Mouse (Mus musculus): Measurements from ENCODE around the gene Zfp346.

Zfp346 gene

DNA sequence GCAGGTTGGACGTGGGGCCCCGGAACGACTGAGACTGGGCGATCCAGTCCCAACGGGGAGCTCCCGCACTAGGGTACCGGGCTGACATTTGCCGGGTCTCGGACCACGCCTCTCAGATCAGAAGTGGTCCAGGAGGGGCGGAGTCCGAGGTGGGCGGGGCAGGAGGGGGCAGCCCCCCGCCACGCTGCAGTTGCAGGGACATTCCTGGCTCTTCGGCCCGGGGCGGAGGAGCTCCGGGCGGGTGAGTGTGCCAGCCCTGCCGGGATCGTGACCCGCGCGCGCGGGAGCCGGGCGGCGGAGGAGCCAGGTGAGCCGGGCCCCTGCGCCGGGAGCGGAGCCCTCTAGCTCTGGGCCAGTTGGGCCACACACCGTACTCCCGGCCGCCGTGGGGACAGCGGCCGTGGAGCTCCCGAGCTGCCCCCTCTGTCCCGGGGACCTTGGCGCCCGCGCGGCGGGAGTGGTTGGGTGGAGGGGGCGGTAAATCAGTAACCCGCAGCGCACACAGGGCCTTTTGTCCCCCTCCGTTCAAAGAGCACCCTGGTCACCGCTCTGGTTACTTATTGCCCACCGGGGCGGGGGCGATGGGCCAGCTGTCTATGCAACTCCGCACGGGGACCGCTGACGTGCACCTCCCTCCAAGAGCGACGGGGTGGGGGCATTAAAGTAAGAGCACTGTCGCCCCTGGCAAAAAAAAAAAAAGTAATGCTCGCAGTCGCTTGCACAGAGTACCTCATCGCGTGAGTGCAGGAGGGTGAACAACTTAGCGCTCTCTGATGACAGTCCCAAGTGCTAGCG lies 47.7 kb downstream of the Zfp346 start, which contains the start of gene Fgfr4:
TSS of gene Fgfr4 (plus strand) at position 20 of the 795 bp plus-strand sequence.
- no peak for DNase-seq (ENCODE audit: low read depth, low spot score)

DNA sequence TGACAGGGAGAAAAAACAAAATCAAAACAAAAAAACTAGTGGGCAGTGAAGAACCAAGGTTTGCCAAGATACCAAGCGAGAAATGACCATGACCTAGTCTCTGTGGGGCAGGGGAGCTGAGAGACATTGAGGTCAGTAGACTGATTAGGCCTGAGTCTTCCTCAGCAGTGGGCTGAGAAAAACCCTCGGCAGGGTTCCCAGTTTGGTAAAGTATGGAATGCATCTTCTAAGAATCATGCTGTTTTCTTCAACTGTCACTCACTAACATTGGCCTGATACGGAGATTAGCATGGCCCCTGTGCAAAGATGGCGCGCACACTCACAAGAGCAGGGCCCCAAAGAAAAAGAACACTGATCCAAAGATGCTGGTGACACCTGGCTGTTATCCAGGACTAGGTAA lies 48.8 kb downstream of the Zfp346 start:
- DNase-seq (ENCODE audit: low read depth, low spot score): no peak

GRCm38 (mm10) chr13:55162365-55162764 lies 57.3 kb downstream of the Zfp346 start:
- no peak for DNase-seq (ENCODE audit: low read depth, low spot score)

DNA sequence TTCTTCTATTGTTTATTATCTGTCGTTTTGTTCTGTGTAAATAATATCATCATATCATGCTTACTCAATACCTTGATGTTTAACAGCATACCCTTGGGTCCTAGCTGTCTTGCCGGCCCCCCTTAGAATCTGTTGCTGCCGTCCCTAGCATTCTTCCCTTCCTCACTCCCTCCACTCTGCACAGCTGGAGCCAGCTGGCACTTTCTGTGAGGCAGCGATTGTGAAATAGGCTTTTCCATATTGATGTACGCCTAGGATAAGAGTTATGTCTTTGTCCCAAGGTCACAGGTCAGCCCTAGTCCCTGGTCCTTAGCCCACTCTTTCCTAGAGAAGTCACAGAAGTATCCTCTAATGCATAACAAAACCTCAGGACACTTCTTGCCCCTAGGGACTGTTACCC lies 58.4 kb downstream of the Zfp346 start:
- no peak for DNase-seq (ENCODE audit: low read depth, low spot score)

GRCm38 (mm10) chr13:55165831-55166339 lies 60.8 kb downstream of the Zfp346 start:
- DNase-seq (ENCODE audit: low read depth, low spot score): no peak

DNA sequence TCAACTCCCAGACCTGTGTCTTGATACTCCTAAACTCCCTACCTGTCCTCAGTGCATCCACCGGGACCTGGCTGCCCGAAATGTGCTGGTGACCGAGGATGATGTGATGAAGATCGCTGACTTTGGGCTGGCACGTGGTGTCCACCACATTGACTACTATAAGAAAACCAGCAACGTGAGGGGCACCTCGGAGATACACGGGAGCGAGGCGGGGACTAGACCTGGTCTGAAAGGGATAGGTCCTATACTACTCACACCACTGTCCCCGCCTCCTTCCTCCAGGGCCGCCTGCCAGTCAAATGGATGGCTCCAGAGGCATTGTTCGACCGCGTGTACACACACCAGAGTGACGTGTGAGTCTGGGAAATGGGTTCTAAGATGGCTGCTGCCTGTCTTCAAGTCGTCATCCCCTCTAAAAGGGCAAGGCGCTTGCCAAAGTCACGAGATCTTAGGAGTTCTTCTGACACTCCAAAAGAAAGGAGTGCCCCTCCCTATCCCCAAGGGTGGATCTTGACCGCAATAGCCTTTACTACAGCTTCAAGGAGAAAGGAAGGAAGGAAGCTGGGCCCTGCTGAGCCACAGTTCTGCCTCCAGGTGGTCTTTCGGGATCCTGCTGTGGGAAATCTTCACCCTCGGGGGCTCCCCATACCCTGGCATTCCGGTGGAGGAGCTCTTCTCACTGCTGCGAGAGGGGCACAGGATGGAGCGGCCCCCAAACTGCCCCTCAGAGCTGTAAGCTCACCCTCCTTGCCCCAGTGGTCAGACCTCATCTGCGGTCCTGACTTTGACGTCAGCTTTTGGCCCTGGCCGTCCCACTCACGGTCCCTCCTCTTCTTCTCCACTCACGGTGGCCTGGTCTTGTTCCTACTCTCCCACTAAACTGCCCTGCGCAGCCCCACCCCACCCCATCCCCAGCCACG lies 62.0 kb downstream of the Zfp346 start:
- DNase-seq (ENCODE audit: low read depth, low spot score): no peak

DNA sequence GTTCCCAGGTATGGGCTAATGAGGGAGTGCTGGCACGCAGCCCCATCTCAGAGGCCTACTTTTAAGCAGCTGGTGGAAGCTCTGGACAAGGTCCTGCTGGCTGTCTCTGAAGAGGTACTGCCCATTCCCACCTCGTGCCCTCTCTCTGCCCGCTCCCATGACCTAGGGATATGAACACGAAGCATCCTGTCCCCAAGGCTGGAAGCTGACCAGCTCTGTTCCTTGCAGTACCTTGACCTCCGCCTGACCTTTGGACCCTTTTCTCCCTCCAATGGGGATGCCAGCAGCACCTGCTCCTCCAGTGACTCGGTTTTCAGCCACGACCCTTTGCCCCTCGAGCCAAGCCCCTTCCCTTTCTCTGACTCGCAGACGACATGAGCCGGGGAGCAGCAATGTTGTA lies 62.7 kb downstream of the Zfp346 start:
- no peak for DNase-seq (ENCODE audit: low read depth, low spot score)

GRCm38 (mm10) chr13:55168255-55168654 lies 63.1 kb downstream of the Zfp346 start:
- DNase-seq (ENCODE audit: low read depth, low spot score): no peak

DNA sequence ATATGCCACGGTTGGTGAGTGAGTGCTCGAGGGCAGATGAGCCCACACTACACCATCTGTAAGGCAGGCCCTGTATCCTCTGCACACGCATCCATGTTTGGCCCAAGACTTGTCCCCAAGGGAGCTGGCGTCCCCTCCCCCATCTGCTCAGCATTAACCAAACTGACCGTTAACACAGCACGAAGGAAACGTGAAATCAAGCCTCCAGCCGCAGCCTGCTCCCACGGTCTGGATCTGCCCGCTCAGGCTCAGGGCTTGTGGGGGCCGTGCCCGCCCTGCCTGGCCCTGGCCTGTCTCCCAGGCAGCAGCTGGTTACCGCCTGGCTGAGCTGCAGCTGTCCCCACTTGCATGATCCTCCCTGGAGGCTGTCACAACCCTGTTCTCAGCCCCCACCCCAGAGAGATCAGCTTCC lies 63.9 kb downstream of the Zfp346 start:
- DNase-seq (ENCODE audit: low read depth, low spot score): no peak

DNA sequence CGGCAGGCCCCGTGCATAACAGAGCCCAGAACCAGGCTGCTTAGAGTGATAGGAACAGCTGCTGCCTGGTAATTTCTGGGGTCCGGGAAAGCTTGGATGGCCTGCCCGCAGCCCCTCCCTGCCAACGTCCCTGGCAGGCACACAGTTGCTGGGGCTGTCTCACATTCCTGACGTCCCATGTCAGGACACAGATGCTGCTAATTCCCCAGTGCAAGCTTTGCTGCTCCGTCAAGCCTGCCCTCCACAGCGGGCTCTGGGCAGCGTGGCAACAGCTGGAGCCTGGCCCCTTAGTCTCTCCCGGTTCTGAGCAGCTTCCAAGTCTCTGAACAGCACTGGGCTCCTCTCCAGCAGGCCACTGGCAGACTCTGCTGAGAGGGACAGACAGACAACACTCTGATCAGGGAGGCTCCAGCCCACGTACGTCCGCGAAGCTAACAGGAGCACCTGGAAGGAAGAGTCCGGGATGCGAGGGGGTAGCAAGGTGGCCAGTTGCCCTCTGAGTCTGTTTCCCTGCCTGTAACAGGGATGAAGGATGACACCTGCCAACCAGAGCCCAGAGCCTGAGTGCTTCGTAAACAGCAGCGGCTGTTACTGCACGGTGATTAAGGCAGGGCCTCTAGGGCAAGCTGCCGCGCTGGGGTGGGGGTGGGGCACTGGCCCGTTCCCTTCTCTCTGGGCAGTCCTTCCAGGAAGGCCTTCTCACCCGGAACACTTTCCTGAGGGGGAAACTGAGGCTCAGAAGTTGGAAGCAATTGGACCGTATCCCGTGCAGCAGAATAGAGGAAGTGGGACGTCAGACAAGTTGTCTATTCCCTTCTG lies 66.6 kb downstream of the Zfp346 start:
- no peak for DNase-seq (ENCODE audit: low read depth, low spot score)

DNA sequence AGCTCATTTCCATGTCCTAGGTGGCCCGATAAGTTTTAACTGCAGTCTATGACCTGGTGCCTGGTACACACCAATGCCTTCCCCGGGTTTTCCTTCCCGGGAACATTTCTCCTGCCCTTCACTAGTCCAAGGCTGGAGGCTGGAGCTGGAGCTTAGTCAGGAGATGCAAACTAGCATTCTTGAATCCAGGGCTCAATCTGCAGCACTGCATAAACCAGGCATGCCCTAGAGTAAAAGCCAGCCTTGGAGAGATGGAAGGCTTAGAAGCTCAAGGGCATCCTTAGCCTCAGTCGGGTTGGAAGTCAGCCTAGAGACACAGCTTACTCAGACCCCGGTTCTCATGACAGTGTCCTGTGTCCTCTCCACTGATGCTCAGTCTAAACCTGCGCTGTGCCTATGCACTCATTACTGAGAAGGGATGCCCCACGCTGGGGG lies 67.2 kb downstream of the Zfp346 start:
- DNase-seq (ENCODE audit: low read depth, low spot score): no peak

DNA sequence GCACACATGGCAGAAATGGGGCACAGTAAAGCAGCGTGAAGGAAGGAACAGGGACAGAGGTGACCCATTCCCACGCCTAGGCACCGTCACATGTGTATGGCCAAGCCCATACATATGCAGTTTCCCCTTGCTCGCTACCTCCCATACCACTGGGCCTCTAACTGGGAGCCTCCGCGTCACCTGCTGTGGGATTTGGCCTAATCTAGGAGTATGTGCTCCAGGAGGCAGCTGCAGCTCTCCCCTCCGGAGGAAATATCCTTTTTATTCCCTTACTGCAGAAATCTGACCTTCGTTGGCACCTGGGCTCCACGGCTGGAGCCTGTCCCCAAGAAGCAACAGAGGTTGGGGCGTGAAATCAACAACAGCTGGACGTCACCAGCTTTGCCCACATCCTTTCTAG lies 69.2 kb downstream of the Zfp346 start:
- no peak for DNase-seq (ENCODE audit: low read depth, low spot score)

DNA sequence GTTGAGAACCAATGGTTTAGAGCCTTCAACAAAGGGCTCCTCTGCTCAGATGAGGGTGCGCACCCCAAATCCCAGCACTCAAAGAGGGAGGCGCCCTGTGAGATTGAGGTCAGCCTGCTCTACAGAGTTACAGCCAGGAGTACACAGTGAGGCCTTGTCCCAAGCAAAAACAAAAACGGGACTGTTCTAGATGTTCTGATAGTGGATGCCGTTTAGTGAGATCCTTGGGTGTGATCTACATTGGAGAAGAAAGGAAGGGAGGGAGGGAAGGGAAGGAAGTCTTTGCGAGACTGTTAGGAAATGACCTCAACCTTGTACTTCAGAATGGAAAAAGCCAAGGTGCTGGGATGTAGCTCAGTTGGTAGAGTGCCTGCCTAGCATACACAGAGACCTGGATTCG lies 71.2 kb downstream of the Zfp346 start:
- no peak for DNase-seq (ENCODE audit: low read depth, low spot score)

DNA sequence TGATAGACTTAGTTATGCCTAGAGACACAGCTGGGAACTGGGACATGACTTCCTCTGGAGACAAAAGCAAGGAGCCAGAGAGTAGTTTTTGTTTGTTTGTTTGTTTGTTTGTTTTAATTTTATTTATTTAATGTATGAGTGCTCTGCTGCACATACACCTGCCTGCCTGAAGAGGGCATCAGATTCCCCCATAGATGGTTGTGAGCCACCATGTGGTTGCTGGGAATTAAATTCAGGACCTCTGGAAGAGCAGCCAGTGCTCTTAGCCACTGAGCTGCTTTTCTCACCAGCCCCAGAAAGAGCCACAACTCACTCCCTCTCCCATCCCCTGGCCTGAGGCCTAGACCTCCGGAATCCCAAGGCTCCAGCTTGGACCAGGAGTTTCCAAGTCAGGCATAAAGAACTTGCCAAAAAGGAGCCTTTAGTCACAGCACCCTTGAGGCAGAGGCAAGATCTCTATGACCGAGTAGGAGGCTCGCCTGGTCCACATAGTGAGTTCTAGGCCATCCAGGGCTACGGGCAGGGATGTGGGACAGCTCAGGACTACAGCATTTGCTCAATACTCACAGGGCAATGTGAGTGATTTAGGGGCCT lies 72.9 kb downstream of the Zfp346 start:
- DNase-seq (ENCODE audit: low read depth, low spot score): no peak

DNA sequence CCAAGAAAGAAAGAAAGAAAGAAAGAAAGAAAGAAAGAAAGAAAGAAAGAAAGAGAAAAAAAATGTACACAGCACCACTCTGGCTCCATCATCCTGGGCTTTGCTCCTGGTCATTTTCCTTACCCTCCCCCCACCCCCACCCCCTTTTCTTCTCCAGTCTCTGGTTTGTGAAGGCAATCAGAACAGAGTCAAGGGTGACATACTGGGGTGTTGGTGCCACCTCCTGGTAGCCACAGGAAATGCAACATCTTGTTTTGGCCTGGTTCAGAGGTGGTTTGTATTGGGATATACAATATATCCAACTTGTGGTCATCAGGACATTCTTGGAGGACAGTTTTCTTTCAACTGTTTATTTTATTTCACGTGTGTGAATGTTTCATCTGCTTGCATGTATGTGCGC lies 73.4 kb downstream of the Zfp346 start:
- no peak for DNase-seq (ENCODE audit: low read depth, low spot score)

- DNase-seq (ENCODE audit: low read depth, low spot score): no peak
Observed at GRCm38 (mm10) chr13:55179591-55179990, 74.5 kb downstream of the Zfp346 start.

DNA sequence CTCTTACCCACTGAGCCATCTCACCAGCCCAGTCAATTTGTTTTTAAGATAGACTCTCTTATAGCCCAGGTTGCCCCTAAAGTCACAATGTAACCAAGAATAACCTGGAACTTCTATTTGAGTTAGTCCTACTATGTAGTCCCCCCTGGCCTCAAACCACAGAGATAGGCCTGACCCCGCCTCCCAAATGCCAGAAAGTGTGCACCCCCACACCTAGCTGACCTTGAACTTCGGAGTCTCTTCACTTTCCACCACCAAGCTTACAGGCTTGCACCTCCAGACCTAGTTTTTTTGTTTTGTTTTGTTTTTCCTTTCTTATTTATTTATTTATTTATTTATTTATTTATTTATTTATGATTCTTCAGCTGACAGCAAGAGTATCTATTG lies 76.7 kb downstream of the Zfp346 start:
- DNase-seq (ENCODE audit: low read depth, low spot score): no peak

DNA sequence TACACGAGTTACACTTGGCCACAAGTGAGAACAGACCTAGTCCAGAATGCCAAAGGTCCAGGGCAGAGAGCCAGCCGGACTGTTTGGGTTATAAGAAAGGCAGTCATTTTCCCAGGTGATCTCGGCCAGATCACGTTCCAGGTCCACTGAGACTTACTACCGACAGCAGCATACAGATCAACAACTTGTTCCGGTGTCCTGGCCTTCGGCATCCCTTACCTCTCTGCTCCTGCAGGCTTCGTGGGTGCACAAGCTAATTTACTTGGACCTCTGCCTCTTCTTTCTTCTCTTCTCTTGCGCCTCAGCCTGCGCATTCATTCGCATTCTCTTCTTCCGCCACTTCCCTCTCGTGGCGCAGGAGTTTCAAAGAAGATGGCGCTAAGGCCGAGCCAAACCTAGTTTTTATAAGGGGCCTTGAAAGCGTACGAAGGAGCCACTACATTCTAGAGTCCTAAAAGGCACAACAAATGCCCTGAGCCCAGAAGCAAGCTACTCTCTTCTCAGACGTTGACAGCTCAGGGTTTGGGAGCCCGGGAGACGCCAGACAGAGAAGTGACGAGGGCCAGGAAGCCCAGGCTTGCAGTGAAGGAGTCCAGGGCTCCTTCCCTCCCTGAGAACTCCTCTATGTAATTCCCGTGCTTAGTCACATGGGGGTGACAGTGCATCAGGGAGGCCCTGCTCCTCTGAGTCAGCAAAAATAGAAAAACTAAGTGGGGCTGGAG lies 77.2 kb downstream of the Zfp346 start:
- no peak for DNase-seq (ENCODE audit: low read depth, low spot score)

DNA sequence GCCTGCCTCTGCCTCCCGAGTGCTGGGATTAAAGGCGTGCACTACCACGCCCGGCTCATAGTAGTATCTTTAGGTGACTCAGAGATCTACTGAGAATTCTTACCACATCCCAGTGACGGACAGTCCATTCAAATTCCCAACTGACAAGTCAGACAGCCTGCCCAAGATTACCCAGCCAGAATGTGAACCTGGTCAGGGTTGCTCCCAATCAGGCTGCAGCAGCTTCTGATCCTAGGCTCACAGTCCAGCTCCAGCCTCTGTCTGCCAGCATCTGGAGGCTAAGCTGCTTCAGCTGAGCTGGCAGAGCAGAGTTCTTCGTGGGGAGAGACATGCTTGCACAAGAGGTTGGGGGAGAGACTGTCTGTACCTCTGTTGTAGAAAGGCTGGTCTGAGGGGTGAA lies 78.3 kb downstream of the Zfp346 start:
- no peak for DNase-seq (ENCODE audit: low read depth, low spot score)
